ENCODE assay signal across 17 mouse cellular contexts in the genomic region with DNA sequence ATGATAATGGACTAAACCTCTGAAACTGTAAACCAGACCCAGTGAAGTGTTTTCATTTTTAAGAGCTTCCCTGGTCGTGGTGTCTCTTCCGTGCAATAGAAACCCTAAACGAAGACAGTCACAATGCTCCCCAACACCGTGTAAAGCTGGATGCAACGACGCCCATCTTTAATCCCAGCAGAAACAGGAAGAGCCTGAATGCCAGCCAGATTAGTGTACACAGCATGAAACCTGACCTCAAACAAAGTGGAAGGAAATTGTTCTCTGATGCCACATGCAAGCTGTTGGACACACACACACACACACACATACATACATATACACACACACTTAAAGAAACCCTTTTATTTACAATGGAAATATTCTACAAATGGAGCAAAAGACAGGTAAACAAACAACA. TPM values are rescaled to one million over a fixed set of nuclear protein-coding genes. Genes with fewer than 3 reads are reported as not detected.
DNase-seq lines count a peak whose midpoint lies in the region; ATAC-seq lines count a peak whose summit lies in the region.
"Had no signal": no experiment of that assay in that cellular context is flagged by ENCODE, and none has a peak within 500 bp of the region (broad histone marks: within the 10 kb centered on the region; RNA-seq: fewer than 3 reads in every experiment).

No protein-coding gene starts in this region.

- intact Hi-C loops in heart, postnatal 25 days (cut with DNase I): no loop called here

- DNase-seq in heart, adult 11 months: peak; percentile 55
- no peak for DNase-seq in heart, postnatal 25 days (ENCODE audit: low spot score)
- peak; percentile 86 for DNase-seq in 416B (ENCODE audit: low read depth)
- no peak for DNase-seq in cerebellum, adult 9-11 months
- DNase-seq in T-cell, adult 2 months (ENCODE audit: low spot score): no peak
- DNase-seq: adrenal gland, postnatal 10 days; cerebellum, adult 11 months; cerebellum, adult 8-10 months; cerebellum, postnatal 25 days; gastrocnemius, postnatal 36 days; heart, adult 2 months; heart, postnatal 14 days had no signal

- peak; percentile 64 for ATAC-seq in granulocyte monocyte progenitor cell, adult 5-6 weeks (replicated peaks; ENCODE audit: poor library complexity, severe bottlenecking)
- peak; percentile 66; the same call in 1 of the 2 replicates for ATAC-seq in monocyte, adult 5-6 weeks (replicated peaks; ENCODE audit: insufficient number of reproducible peaks, low FRiP score, low TSS enrichment, poor library complexity, severe bottlenecking)
- ATAC-seq: forebrain, embryonic 14.5 days; Patski had no signal

RNA-seq across cellular contexts. Expression of a gene that starts 19.0 kb away (rescaled TPM):
- 10 to 100 TPM; 48.7 to 49.3 TPM for total RNA-seq in heart, postnatal 25 days (2021)
- total RNA-seq in granulocyte monocyte progenitor cell, adult 5-6 weeks (2014; fragmentation: Nextera tagmentation): 80.4 and 94.7 TPM in 2 replicates
- 40.4 and 50.5 TPM in 2 replicates for total RNA-seq in granulocyte monocyte progenitor cell, adult 5-6 weeks (2017)
- total RNA-seq in monocyte, adult 5-6 weeks (2017): 75.0 to 85.6 TPM (median 83.2 TPM) in 3 replicates

RNA-seq across cellular contexts. Expression of a gene that starts 51.5 kb away (rescaled TPM):
- 10 to 100 TPM in 1 of 2 experiments, 1 to 10 TPM in 1; 7.7 to 10.1 TPM for total RNA-seq in heart, postnatal 25 days (2021)
- 160 and 199 TPM in 2 replicates for total RNA-seq in granulocyte monocyte progenitor cell, adult 5-6 weeks (2014; fragmentation: Nextera tagmentation)
- 179 and 199 TPM in 2 replicates for total RNA-seq in granulocyte monocyte progenitor cell, adult 5-6 weeks (2017)
- total RNA-seq in monocyte, adult 5-6 weeks (2017): 15.7 to 28.1 TPM (median 26.3 TPM) in 3 replicates
- total RNA-seq: CH12.LX had no signal

Comparison
In these comparisons a context has a peak if more than half of its experiments do, and no peak if none do; other contexts are left out.
1. DNase-seq: peak in heart, adult 11 months (single experiment) and 416B (single experiment); none in heart, postnatal 25 days (single experiment), cerebellum, adult 9-11 months (single experiment) and T-cell, adult 2 months (single experiment).